Mouse (Mus musculus) small intestine, adult 2 months (tissue): Measurements from ENCODE around the gene Ghsr. TPM values are rescaled to one million over a fixed set of nuclear protein-coding genes. Genes with fewer than 3 reads are reported as not detected.

ENCODE experiments used
- H3K27ac ChIP-seq: fragments of 200-500 bp; 2 replicates; pipeline ENCODE4 v1.5.1; 2012; ENCODE audit warnings: low read depth, low read length, control low read depth, inconsistent platforms; ENCODE audit not compliant: insufficient read depth
- H3K27me3 ChIP-seq: fragments of 200-500 bp; 2 replicates; pipeline ENCODE4 v1.6.1; 2012; ENCODE audit warnings: mild to moderate bottlenecking, moderate library complexity, low read length, inconsistent platforms; ENCODE audit not compliant: control insufficient read depth, insufficient read depth
- H3K36me3 ChIP-seq: fragments of 200-500 bp; 2 replicates; pipeline ENCODE4 v1.6.1; 2012; ENCODE audit warnings: mild to moderate bottlenecking, low read length, control low read depth, inconsistent platforms; ENCODE audit not compliant: control insufficient read depth, insufficient read depth
- H3K4me1 ChIP-seq: fragments of 200-500 bp; 2 replicates; pipeline ENCODE4 v1.6.1; 2012; ENCODE audit warnings: low read length, inconsistent platforms, mixed read lengths; ENCODE audit not compliant: control insufficient read depth, insufficient read depth, insufficient read length
- H3K4me3 ChIP-seq: fragments of 200-500 bp; 2 replicates; pipeline ENCODE4 v1.5.1; 2012; ENCODE audit warnings: low read depth, mild to moderate bottlenecking, control low read depth, inconsistent platforms, low read length, moderate library complexity
- CTCF ChIP-seq: fragments of 200-500 bp; IDR thresholded peaks from 2 replicates; pipeline ENCODE4 v1.5.1; 2012; ENCODE audit warnings: low read depth, mild to moderate bottlenecking, control low read depth, inconsistent platforms, low read length, moderate library complexity, mixed read lengths; ENCODE audit not compliant: insufficient replicate concordance, insufficient read length; ENCODE audit errors: extremely low read depth
- POLR2A ChIP-seq: fragments of 200-500 bp; IDR thresholded peaks from 2 replicates; pipeline ENCODE4 v1.6.1; 2012; ENCODE audit warnings: low read depth, mild to moderate bottlenecking, control low read depth, inconsistent platforms, low read length, moderate library complexity
- WGBS: fragments of 180-500 bp; shearing (Covaris S2); methylation state at CpG from one replicate; pipeline ENCODE4 v1.1.7; 2018; 5-methylcytosine and 5-hydroxymethylcytosine counted together
- polyA plus RNA-seq: library from polyadenylated mRNA; depleted of rRNA; stranded (reverse); fragments of >200 nt; gene quantifications from 2 replicates; pipeline ENCODE4 v1.2.3, GENCODE M21; 2012

Gene Ghsr
- polyA plus RNA-seq, 1 experiment = not detected

- Histone ChIP-seq H3K4me3 (no peak overlapping the region), H3K36me3 (peaks cover 17% of the 10 kb centered on the region), H3K27me3 (no peaks in the 10 kb centered on the region), H3K4me1 (no peaks in the 10 kb centered on the region), H3K27ac (no peak overlapping the region)
- WGBS = 93% methylated on average over 5 of the region's 5 CpGs
- TF ChIP-seq CTCF (no peak), POLR2A (no peak)
These were observed 30.4 kb upstream of the Ghsr start for GRCm38 (mm10) chr3:27340757-27341156.

- Histone ChIP-seq H3K4me3 (no peak overlapping the region), H3K36me3 (peaks cover 8% of the 10 kb centered on the region), H3K27me3 (no peaks in the 10 kb centered on the region), H3K27ac (no peak overlapping the region), H3K4me1 (no peaks in the 10 kb centered on the region)
- 60% methylated on average over 6 of the region's 6 CpGs for WGBS
- TF ChIP-seq POLR2A = no peak
- TF ChIP-seq CTCF = no peak
These were observed 28.7 kb upstream of the Ghsr start for GRCm38 (mm10) chr3:27342462-27342861.

- WGBS = 29% methylated on average over 6 of the region's 6 CpGs
- H3K27ac ChIP-seq = no peak overlapping the region
- TF ChIP-seq POLR2A (no peak), CTCF (peak; percentile 85)
- H3K4me1 ChIP-seq = peaks cover 1% of the 10 kb centered on the region; the same call in 1 of the 2 replicates
- H3K4me3 ChIP-seq = no peak overlapping the region
- H3K27me3 ChIP-seq = no peaks in the 10 kb centered on the region
- peaks cover 1% of the 10 kb centered on the region; the same call in 1 of the 2 replicates for H3K36me3 ChIP-seq
These were observed 25.6 kb upstream of the Ghsr start for GRCm38 (mm10) chr3:27345526-27345925.

GRCm38 (mm10) chr3:27348462-27348861 lies 22.7 kb upstream of the Ghsr start:
- Histone ChIP-seq H3K4me3 (no peak overlapping the region), H3K27me3 (no peaks in the 10 kb centered on the region), H3K4me1 (peaks cover 1% of the 10 kb centered on the region; the same call in 1 of the 2 replicates), H3K36me3 (no peaks in the 10 kb centered on the region), H3K27ac (no peak overlapping the region)
- TF ChIP-seq POLR2A (no peak), CTCF (no peak)
- 76% methylated on average over 5 of the region's 5 CpGs for WGBS

- H3K4me3 ChIP-seq = no peak overlapping the region
- TF ChIP-seq POLR2A = no peak
- TF ChIP-seq CTCF = no peak
- H3K27me3 ChIP-seq = no peaks in the 10 kb centered on the region
- no peaks in the 10 kb centered on the region for H3K36me3 ChIP-seq
- H3K27ac ChIP-seq = no peak overlapping the region
- peaks cover 1% of the 10 kb centered on the region; the same call in 1 of the 2 replicates for H3K4me1 ChIP-seq
- 77% methylated on average over 9 of the region's 9 CpGs for WGBS
These were observed 20.0 kb upstream of the Ghsr start for GRCm38 (mm10) chr3:27351105-27351504.

GRCm38 (mm10) chr3:27359100-27359720 lies 11.9 kb upstream of the Ghsr start:
- WGBS = 79% methylated on average over 2 of the region's 2 CpGs

GRCm38 (mm10) chr3:27370125-27370524 lies 1.0 kb upstream of the Ghsr start:
- TF ChIP-seq CTCF (no peak), POLR2A (no peak)
- H3K4me1 ChIP-seq = peaks cover 3% of the 10 kb centered on the region; the same call in 1 of the 2 replicates
- no peak overlapping the region for H3K27ac ChIP-seq
- H3K36me3 ChIP-seq = no peaks in the 10 kb centered on the region
- H3K27me3 ChIP-seq = peaks cover 26% of the 10 kb centered on the region
- H3K4me3 ChIP-seq = no peak overlapping the region
- WGBS = 5% methylated on average over 10 of the region's 10 CpGs

More at GRCm38 (mm10) chr3:27359100-27359720, 11.9 kb upstream of the Ghsr start:
- TF ChIP-seq POLR2A (no peak), CTCF (no peak)
- Histone ChIP-seq H3K4me1 (no peaks in the 10 kb centered on the region), H3K4me3 (no peak overlapping the region), H3K36me3 (no peaks in the 10 kb centered on the region), H3K27me3 (no peaks in the 10 kb centered on the region; the same call in 1 of the 2 replicates), H3K27ac (no peak overlapping the region)
